Mouse (Mus musculus) embryo, embryonic 11.5 days (tissue): ENCODE data around the gene Tpcn2.
A peak's percentile ranks its signal among the peaks of the same experiment; 100 is the strongest.

Experiments
- DNase-seq: peaks from one replicate; pipeline ENCODE4 v3.0.0-alpha.2; 2012; ENCODE audit warnings: low read depth, low spot score

The Tpcn2 gene

DNA sequence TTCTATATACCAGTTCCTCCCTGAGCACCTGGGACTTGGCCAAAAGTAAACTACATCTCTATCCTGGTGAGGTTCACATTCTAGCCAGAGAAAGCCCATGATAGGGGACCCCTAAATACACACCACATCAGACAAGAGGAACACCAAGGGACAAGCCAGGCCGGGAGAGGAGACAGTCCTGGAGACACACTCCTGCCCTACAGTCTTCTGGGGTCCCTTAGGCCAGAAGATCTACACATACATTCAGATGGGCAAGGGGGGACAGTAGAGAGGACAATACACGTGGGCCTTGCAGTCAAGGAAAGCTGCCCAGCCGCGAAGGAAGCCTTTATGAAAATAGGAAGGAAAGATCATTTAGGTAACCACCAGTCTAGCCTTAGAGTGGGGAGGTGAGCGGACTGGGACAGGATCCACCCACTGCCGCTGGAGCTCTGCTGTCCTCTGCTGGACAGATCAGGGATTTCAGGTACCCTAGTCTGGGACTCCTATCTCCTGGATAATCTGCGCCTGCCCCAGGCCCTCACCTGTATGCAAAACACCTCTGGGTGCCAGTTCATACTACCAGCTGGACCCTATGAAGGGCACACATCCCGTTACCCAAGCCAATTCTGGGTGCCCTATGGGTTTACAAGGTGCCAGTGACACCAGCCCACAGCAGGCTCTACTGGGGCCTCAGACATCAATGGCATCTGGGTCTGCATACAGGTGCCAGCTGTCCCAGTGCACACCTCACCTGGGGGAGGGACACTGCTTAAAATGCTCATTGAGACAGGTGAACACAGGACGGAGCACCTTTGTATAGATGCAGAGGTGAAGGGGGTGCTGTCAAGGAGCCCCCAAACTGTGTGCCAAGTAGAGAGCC is 40.7 kb downstream of the Tpcn2 start:
- DNase-seq, result peak; percentile 48

GRCm38 (mm10) chr7:145242028-145242427 is 41.8 kb downstream of the Tpcn2 start:
- DNase-seq, result no peak

DNA sequence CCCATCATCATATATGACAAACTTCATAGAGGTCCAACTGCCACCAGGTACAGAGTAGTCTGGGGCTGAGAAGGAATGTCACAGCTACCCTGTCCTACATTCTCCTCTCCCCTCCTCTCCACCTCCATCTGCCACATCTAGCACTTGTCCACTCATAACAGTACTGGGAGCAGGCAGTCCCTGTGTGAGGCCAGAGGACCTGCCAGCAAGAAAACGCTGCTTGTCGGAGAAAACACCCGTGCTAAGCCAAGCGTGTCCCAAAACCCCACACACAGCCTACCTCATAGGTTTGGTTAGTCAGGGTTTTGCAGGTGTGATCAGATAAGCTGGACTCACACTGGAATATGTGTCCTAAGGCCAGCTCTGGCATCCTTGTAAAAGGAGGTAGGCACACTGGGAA is 42.9 kb downstream of the Tpcn2 start:
- DNase-seq, result no peak

DNA sequence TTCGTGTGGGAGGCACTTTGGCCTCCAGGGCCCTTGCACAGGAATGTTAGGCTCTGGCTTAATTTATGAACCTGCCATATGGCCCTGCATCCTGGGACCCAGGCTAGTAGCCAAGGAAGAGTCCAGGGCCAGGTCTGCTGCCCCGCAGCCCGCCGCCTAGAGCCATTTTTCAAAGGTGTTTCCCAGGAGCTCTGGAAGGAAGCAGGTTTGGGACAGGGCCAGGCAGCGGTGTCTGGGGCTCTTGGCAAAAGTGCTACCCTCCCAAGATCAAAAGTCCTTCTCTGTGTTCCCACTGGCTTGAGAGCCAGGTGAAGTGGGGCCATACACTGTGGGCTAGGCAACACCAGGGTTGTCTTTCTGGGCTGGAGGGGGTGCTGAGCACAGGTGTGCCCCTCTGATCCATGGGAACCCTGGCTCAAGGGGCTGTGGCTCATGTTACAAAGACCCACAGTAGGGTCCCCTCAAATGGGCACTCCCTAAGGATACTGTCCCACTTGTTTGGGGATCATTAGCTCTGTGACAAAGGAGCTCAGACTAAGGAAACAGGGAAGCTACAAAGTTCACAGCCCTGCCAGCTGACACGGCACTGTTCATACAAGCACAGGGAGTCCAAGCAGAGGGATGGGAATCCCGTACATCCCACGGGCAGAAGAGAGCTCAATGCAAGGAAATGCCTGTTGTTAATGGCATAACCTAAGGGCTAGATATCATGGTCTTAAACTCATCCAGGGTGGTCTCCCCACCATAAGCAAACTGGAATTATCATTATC is 43.9 kb downstream of the Tpcn2 start:
- DNase-seq, result no peak

GRCm38 (mm10) chr7:145239145-145239544 is 44.7 kb downstream of the Tpcn2 start:
- DNase-seq, result no peak

DNA sequence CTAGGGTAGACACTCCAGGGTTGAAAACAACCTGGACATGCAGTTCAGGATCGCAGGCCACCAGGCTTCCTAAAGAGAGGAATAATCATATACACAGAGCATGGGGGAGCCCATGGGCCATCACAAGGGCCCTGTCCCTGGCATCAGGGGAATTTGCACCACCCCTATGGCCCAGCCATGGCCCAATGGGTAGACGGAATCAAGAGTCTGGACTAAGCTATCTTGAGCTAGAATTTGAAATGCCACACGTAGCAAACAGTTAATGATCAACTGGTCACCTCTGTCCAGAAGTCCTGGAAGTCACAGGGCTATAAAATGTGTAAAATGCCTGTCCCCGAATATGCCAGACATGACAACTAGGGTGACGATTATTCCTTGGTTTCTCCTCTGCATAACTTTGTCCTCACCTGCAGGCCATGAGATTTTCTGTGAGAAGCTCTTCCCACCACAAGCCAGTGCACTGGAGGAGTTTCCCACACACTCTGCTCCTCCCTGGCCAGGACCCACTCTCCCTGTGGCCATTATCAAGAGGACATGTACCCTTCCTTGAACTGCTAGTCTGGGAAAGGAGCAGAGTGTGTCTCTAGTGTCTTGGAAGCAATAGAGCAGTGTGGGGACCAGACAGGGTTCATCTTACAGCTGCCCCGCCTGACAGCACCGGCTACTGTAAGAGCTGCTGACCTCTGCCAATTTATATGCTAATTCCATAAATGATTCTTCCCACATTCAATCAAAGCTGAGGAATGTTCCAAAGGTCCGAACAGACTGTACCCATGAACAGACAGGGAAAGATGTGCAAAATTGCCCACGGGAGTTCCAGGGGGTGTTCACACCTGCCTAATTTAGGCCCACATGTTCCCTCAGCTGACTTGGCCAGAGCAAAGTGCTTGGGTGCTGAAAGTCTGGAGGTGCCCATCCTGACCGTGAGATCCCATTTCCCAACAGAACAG is 48.7 kb downstream of the Tpcn2 start:
- no peak for DNase-seq

DNA sequence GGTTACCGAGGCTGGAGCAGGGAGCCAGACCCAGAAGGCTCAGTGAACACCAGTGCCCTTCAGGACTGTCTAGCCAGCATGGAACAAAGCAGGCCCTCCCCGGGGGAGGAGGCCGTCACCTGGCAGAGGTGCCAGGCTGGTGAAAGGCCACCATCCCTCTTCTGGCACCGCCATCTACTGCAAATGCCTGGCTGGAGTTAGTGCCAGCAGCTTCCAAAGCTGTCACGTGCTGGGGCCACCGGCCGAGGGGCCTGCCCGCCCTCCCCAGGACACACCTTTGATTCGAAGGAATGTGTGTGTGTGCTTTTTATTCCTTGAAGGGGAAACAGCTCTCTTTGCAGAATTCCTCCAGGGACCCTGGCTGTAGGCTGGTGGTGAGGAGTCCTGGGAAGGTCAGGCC is 52.2 kb downstream of the Tpcn2 start:
- DNase-seq, result no peak

- DNase-seq, result no peak
These were observed 57.2 kb downstream of the Tpcn2 start for GRCm38 (mm10) chr7:145226641-145227040.

- DNase-seq, result no peak
These were observed 58.2 kb downstream of the Tpcn2 start for GRCm38 (mm10) chr7:145225626-145226025.

- no peak for DNase-seq
These were observed 61.7 kb downstream of the Tpcn2 start for GRCm38 (mm10) chr7:145221841-145222689.

GRCm38 (mm10) chr7:145221346-145221745 is 62.5 kb downstream of the Tpcn2 start:
- DNase-seq, result no peak

GRCm38 (mm10) chr7:145219420-145219831 is 64.4 kb downstream of the Tpcn2 start:
- no peak for DNase-seq

DNA sequence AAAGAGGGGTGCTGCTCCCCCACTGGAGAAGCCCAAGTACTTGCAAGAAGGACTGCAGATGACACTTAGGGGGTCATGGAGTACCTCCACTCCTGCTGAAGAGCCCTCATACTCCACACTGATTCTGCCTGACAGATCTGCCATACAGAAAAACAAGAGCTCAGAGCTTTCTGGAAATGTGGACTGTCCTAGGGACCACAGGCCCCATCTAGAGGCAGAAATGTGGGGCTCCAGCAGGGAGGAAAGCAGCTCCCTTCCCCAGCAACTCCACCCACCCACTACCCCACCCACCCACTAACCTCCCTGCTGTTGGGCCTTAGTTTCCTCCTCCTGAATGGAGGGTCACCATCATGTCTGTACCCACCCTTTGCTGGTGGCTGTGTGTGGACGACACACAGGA is 67.2 kb downstream of the Tpcn2 start:
- DNase-seq, result no peak

DNA sequence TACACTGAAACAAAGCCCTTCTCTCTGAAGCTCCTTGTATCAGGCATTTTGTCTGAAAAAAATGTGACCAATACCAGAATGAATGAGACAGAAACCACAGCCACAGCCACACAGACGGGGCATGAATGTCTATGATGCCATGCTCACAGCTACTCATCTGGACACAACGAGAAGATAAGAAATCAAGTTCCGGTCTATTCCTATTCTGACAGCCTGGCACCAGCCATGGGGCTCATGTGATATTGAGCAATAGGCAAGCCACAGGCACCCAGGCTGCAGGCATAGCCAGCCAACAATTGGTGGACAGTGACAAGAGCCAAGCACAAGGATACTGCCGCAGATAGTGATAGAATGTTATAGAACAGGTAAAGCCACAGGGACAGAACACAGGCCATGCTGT is 68.3 kb downstream of the Tpcn2 start:
- no peak for DNase-seq

GRCm38 (mm10) chr7:145211680-145212659 is 71.8 kb downstream of the Tpcn2 start:
- peak; percentile 35 for DNase-seq

DNA sequence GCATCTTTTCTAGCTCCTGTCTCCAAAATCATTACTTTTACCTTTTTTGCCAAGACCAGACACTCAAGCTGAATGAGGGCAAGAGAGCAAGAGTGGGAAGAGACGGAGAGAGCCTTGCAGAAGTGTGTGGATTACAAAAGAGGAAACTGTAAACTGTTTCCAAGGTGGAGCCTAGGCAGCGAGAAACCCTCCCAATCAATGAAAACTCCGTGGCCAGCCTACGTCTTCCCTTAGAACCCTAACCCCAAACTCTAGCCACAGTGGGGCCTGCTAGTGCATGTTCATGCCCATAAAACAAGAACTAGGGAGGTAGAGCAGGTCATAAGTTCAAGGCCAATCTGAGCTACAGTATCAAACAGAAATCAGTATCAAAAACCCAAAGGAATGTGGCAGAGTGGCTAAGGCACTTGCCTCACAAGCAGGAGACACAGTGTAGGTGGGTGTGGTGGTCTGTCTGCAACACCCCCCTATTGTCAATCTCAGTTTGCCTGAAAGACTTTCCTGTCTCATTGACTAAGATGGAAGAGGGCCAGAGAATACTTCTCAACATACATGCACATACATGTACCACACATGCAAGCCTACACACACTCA is 73.2 kb downstream of the Tpcn2 start:
- DNase-seq, result no peak

DNA sequence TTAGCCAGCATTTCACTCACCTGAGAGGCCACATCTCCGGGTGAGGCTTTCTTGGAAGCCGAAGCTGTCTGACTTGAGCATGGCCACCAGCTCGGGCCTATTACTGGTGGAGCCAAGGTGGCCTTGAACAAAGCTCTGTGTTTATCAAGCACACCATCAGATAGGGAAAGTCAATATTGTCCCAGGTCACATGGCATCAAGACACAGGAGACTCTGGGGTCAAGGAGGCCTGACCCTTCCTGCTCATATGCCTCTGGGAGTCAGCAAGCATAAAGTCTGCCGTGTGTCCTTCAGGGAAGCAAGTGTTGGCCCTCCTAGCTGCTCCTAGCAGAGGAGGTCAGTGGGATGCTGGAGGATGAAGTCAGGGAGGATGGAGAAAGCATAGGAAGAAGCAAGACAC is 75.8 kb downstream of the Tpcn2 start, which contains the start of gene 1810010D01Rik:
TSS of gene 1810010D01Rik (minus strand) at position 114 of the 400 bp plus-strand sequence.
- no peak for DNase-seq

GRCm38 (mm10) chr7:145206801-145207200 is 77.0 kb downstream of the Tpcn2 start:
- DNase-seq, result no peak

DNA sequence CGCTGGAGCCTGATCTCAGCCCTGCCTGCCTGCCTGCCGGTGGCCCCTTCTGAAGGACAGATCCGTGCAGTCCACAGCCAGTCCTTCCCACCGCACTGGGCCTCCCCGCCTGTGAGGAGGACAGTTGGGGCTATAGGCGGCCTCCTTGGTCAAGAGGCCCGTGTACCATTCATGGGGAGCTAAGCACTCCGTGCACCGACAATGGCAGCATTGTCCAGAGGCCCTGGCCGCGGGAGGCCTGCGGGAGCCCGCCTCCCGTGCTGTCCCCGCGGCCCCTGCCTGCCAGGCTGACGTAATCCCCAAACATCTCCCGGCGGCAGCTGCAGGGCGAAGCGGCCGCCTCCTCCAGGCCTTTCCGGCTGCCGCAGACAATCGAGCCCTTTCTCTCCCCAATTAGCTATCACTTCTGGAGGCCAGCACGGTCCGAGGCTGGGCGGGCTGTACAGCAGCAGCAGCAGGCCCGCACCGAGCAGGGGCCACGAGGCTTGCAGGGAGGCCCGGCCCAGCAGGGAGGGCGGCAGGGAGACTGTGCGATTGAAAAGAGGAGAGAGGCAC is 77.7 kb downstream of the Tpcn2 start:
- peak; percentile 78 for DNase-seq
